Comparison of ENCODE assay signal across 38 mouse cellular contexts in genomic region chr1:31195633-31196032, GRCm38 (mm10). TPM values are rescaled to one million over a fixed set of nuclear protein-coding genes. Genes with fewer than 3 reads are reported as not detected.
"Had no signal": no experiment of that assay in that cellular context is flagged by ENCODE, and none has a peak within 500 bp of the region (broad histone marks: within the 10 kb centered on the region; RNA-seq: fewer than 3 reads in every experiment).

No protein-coding gene starts in this region.

- H3K4me1 ChIP-seq: embryonic facial prominence, embryonic 10.5 days; embryonic facial prominence, embryonic 12.5 days; embryonic facial prominence, embryonic 13.5 days; embryonic facial prominence, embryonic 15.5 days; forebrain, embryonic 10.5 days; forebrain, embryonic 12.5 days; forebrain, embryonic 13.5 days; forebrain, embryonic 15.5 days had no signal

- H3K9me3 ChIP-seq: embryonic facial prominence, embryonic 10.5 days; embryonic facial prominence, embryonic 12.5 days; embryonic facial prominence, embryonic 13.5 days; embryonic facial prominence, embryonic 15.5 days; forebrain, embryonic 10.5 days; forebrain, embryonic 12.5 days; forebrain, embryonic 13.5 days; forebrain, embryonic 15.5 days had no signal

- H3K27me3 ChIP-seq: embryonic facial prominence, embryonic 12.5 days; embryonic facial prominence, embryonic 13.5 days; embryonic facial prominence, embryonic 15.5 days; forebrain, embryonic 12.5 days; forebrain, embryonic 13.5 days; forebrain, embryonic 15.5 days had no signal

- H3K4me3 ChIP-seq: embryonic facial prominence, embryonic 10.5 days; embryonic facial prominence, embryonic 12.5 days; embryonic facial prominence, embryonic 13.5 days; embryonic facial prominence, embryonic 15.5 days; erythroblast, embryonic 14.5 days; forebrain, embryonic 10.5 days; forebrain, embryonic 12.5 days; forebrain, embryonic 13.5 days; forebrain, embryonic 15.5 days; gastrocnemius, adult 2 months; heart, adult 2 months had no signal

- H3K27ac ChIP-seq: embryonic facial prominence, embryonic 10.5 days; embryonic facial prominence, embryonic 12.5 days; embryonic facial prominence, embryonic 13.5 days; embryonic facial prominence, embryonic 15.5 days; forebrain, embryonic 10.5 days; forebrain, embryonic 12.5 days; forebrain, embryonic 13.5 days; forebrain, embryonic 15.5 days; gastrocnemius, adult 2 months; heart, adult 2 months had no signal

- H3K36me3 ChIP-seq: embryonic facial prominence, embryonic 10.5 days; embryonic facial prominence, embryonic 12.5 days; embryonic facial prominence, embryonic 13.5 days; embryonic facial prominence, embryonic 15.5 days; forebrain, embryonic 10.5 days; forebrain, embryonic 12.5 days; forebrain, embryonic 15.5 days had no signal

- H3K9ac ChIP-seq: embryonic facial prominence, embryonic 12.5 days; embryonic facial prominence, embryonic 13.5 days; embryonic facial prominence, embryonic 15.5 days; forebrain, embryonic 12.5 days; forebrain, embryonic 13.5 days; forebrain, embryonic 15.5 days; forebrain, postnatal 0 days had no signal

- ATAC-seq: forebrain, embryonic 13.5 days; forebrain, embryonic 14.5 days; forebrain, embryonic 15.5 days; forebrain, embryonic 16.5 days; forebrain, postnatal 0 days had no signal

- H3K4me2 ChIP-seq: embryonic facial prominence, embryonic 12.5 days; embryonic facial prominence, embryonic 13.5 days; embryonic facial prominence, embryonic 15.5 days; forebrain, embryonic 12.5 days; forebrain, embryonic 13.5 days; forebrain, embryonic 15.5 days had no signal

- DNase-seq: cerebellum, adult 9-11 months; cerebellum, postnatal 10 days; cerebellum, postnatal 14 days; cerebellum, postnatal 25 days; cerebellum, postnatal 36 days; embryo, embryonic 11 days; forebrain, postnatal 0 days; gastrocnemius, adult 2 months; gastrocnemius, postnatal 10 days; gastrocnemius, postnatal 14 days; gastrocnemius, postnatal 25 days; gastrocnemius, postnatal 36 days; heart, adult 11 months; heart, adult 18-20 months; heart, adult 2 months had no signal

RNA-seq across cellular contexts. Expression of gene Lgsn, which starts 19.4 kb away (rescaled TPM):
- total RNA-seq: common myeloid progenitor, adult 5-6 weeks; forebrain, postnatal 0 days; gastrocnemius, adult 18-20 months; gastrocnemius, adult 2 months; gastrocnemius, adult 8-10 months; gastrocnemius, postnatal 10 days; gastrocnemius, postnatal 14 days; gastrocnemius, postnatal 25 days; gastrocnemius, postnatal 36 days; gastrocnemius, postnatal 4 days; granulocyte monocyte progenitor cell, adult 5-6 weeks; heart, adult 18-20 months; heart, adult 2 months; heart, adult 8-10 months had no signal
- polyA plus RNA-seq: cortical plate, adult 2 months; embryonic facial prominence, embryonic 10.5 days; embryonic facial prominence, embryonic 11.5 days; embryonic facial prominence, embryonic 12.5 days; embryonic facial prominence, embryonic 13.5 days; embryonic facial prominence, embryonic 14.5 days; embryonic facial prominence, embryonic 15.5 days; erythroblast, embryonic 14.5 days; forebrain, embryonic 10.5 days; forebrain, embryonic 11.5 days; forebrain, embryonic 12.5 days; forebrain, embryonic 13.5 days; forebrain, embryonic 14.5 days; forebrain, embryonic 15.5 days; forebrain, embryonic 16.5 days; gonadal fat pad, adult 2 months; heart, adult 2 months had no signal

RNA-seq across cellular contexts. Expression of gene 4931428L18Rik, which starts 26.9 kb away (rescaled TPM):
- total RNA-seq: common myeloid progenitor, adult 5-6 weeks; forebrain, postnatal 0 days; gastrocnemius, adult 18-20 months; gastrocnemius, adult 2 months; gastrocnemius, adult 8-10 months; gastrocnemius, postnatal 10 days; gastrocnemius, postnatal 14 days; gastrocnemius, postnatal 25 days; gastrocnemius, postnatal 36 days; gastrocnemius, postnatal 4 days; granulocyte monocyte progenitor cell, adult 5-6 weeks; heart, adult 18-20 months; heart, adult 2 months; heart, adult 8-10 months had no signal
- polyA plus RNA-seq: cortical plate, adult 2 months; embryonic facial prominence, embryonic 10.5 days; embryonic facial prominence, embryonic 11.5 days; embryonic facial prominence, embryonic 12.5 days; embryonic facial prominence, embryonic 13.5 days; embryonic facial prominence, embryonic 14.5 days; embryonic facial prominence, embryonic 15.5 days; erythroblast, embryonic 14.5 days; forebrain, embryonic 10.5 days; forebrain, embryonic 11.5 days; forebrain, embryonic 12.5 days; forebrain, embryonic 13.5 days; forebrain, embryonic 14.5 days; forebrain, embryonic 15.5 days; forebrain, embryonic 16.5 days; forebrain, postnatal 0 days; frontal cortex, adult 2 months had no signal

RNA-seq across cellular contexts. Expression of gene Pih1d3, which starts 27.0 kb away (rescaled TPM):
- total RNA-seq: common myeloid progenitor, adult 5-6 weeks; forebrain, postnatal 0 days; gastrocnemius, adult 18-20 months; gastrocnemius, adult 2 months; gastrocnemius, adult 8-10 months; gastrocnemius, postnatal 10 days; gastrocnemius, postnatal 14 days; gastrocnemius, postnatal 25 days; gastrocnemius, postnatal 36 days; gastrocnemius, postnatal 4 days; granulocyte monocyte progenitor cell, adult 5-6 weeks; heart, adult 18-20 months; heart, adult 2 months; heart, adult 8-10 months had no signal
- polyA plus RNA-seq: cortical plate, adult 2 months; embryonic facial prominence, embryonic 10.5 days; embryonic facial prominence, embryonic 11.5 days; embryonic facial prominence, embryonic 12.5 days; embryonic facial prominence, embryonic 13.5 days; embryonic facial prominence, embryonic 14.5 days; embryonic facial prominence, embryonic 15.5 days; erythroblast, embryonic 14.5 days; forebrain, embryonic 10.5 days; forebrain, embryonic 11.5 days; forebrain, embryonic 12.5 days; forebrain, embryonic 13.5 days; forebrain, embryonic 14.5 days; forebrain, embryonic 15.5 days; forebrain, embryonic 16.5 days; forebrain, postnatal 0 days; frontal cortex, adult 2 months; gonadal fat pad, adult 2 months; heart, adult 2 months had no signal
